Comparison of ENCODE assay signal across 8 mouse cellular contexts in the genomic region with DNA sequence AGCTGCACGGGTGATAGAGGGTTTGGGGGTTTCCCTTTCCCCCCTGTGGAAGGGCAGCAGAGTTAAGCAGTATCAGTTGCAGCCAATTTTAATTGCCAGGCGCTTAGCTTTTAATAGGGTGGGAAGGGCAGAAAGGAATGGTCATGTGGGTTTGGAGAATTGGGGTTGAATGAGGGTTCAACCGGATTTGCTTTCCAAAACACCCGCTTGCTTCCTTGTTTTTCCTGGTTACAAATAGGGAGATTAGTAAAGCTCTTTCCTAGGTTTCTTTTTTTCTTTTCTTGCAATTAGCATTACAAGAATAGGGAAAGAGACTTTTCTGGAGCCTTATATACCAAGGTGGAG. TPM values are rescaled to one million over a fixed set of nuclear protein-coding genes. Genes with fewer than 3 reads are reported as not detected.
A peak's percentile ranks its signal among the peaks of the same experiment; 100 is the strongest.
DNase-seq lines count a peak whose midpoint lies in the region; ATAC-seq lines count a peak whose summit lies in the region.

No protein-coding gene starts in this region.

- WGBS in forebrain, embryonic 12.5 days: 0% methylated on average over 4 of the region's 4 CpGs
- under 1% methylated on average over 4 of the region's 4 CpGs for WGBS in limb, embryonic 15.5 days

- H3K9ac ChIP-seq in forebrain, embryonic 12.5 days: peak overlapping the region; percentile 92
- H3K9ac ChIP-seq in limb, embryonic 15.5 days: peak overlapping the region; percentile 92

- H3K4me3 ChIP-seq in forebrain, embryonic 12.5 days (replicated peaks): peak overlapping the region; percentile 76
- H3K4me3 ChIP-seq in limb, embryonic 15.5 days: peak overlapping the region; percentile 83

- DNase-seq in cerebellum, adult 8-10 months: peak; percentile 37
- DNase-seq in cerebellum, adult 11 months: no peak
- DNase-seq in 3T3-L1 (ENCODE audit: low read depth, low spot score): peak; percentile 56
- no peak for DNase-seq in spleen, postnatal 4 days (ENCODE audit: low spot score in 2 of 2)
- DNase-seq in ovary, adult 18-20 months (ENCODE audit: low spot score): no peak
- DNase-seq in cerebellum, postnatal 4 days (ENCODE audit: low spot score in 2 of 2): no peak

- H3K27ac ChIP-seq in forebrain, embryonic 12.5 days: peak overlapping the region; percentile 99
- peak overlapping the region; percentile 99 for H3K27ac ChIP-seq in limb, embryonic 15.5 days

- ATAC-seq in forebrain, embryonic 12.5 days (ENCODE audit: low FRiP score): peak; percentile 7; the same call in 1 of the 2 replicates
- ATAC-seq in limb, embryonic 15.5 days (ENCODE audit: insufficient number of reproducible peaks, low FRiP score, low TSS enrichment, low read depth): no peak

- no peaks in the 10 kb centered on the region for H3K9me3 ChIP-seq in forebrain, embryonic 12.5 days
- H3K9me3 ChIP-seq in limb, embryonic 15.5 days: no peaks in the 10 kb centered on the region

- H3K4me2 ChIP-seq in forebrain, embryonic 12.5 days: peak overlapping the region; percentile 85
- H3K4me2 ChIP-seq in limb, embryonic 15.5 days: peak overlapping the region; percentile 59

- H3K27me3 ChIP-seq in forebrain, embryonic 12.5 days: no peaks in the 10 kb centered on the region
- H3K27me3 ChIP-seq in limb, embryonic 15.5 days: no peaks in the 10 kb centered on the region

- H3K36me3 ChIP-seq in forebrain, embryonic 12.5 days (replicated peaks): peaks cover 6% of the 10 kb centered on the region; the same call in 1 of the 2 replicates
- H3K36me3 ChIP-seq in limb, embryonic 15.5 days: peaks cover 6% of the 10 kb centered on the region; the same call in 1 of the 2 replicates

- H3K4me1 ChIP-seq in forebrain, embryonic 12.5 days: peaks cover 45% of the 10 kb centered on the region
- peaks cover 32% of the 10 kb centered on the region for H3K4me1 ChIP-seq in limb, embryonic 15.5 days

RNA-seq across cellular contexts. Expression of gene Dedd, which starts 1.2 kb away (rescaled TPM):
- polyA plus RNA-seq in forebrain, embryonic 12.5 days (2016; fragmentation: Nextera tagmentation; extraction: Ambion mirVana): 48.5 and 51.0 TPM in 2 replicates
- polyA plus RNA-seq in limb, embryonic 15.5 days (2015; fragmentation: Nextera tagmentation; extraction: Ambion mirVana): 52.2 and 56.9 TPM in 2 replicates

RNA-seq across cellular contexts. Expression of gene Nit1, which starts 15.3 kb away (rescaled TPM):
- 46.4 and 48.7 TPM in 2 replicates for polyA plus RNA-seq in forebrain, embryonic 12.5 days (2016; fragmentation: Nextera tagmentation; extraction: Ambion mirVana)
- polyA plus RNA-seq in limb, embryonic 15.5 days (2015; fragmentation: Nextera tagmentation; extraction: Ambion mirVana): 38.8 and 38.9 TPM in 2 replicates

RNA-seq across cellular contexts. Expression of gene Pfdn2, which starts 15.3 kb away (rescaled TPM):
- polyA plus RNA-seq in forebrain, embryonic 12.5 days (2016; fragmentation: Nextera tagmentation; extraction: Ambion mirVana): 167 and 178 TPM in 2 replicates
- polyA plus RNA-seq in limb, embryonic 15.5 days (2015; fragmentation: Nextera tagmentation; extraction: Ambion mirVana): 93.0 and 95.1 TPM in 2 replicates

RNA-seq across cellular contexts. Expression of gene Klhdc9, which starts 30.4 kb away (rescaled TPM):
- 2.5 and 2.6 TPM in 2 replicates for polyA plus RNA-seq in forebrain, embryonic 12.5 days (2016; fragmentation: Nextera tagmentation; extraction: Ambion mirVana)
- 1.5 TPM in 2 replicates for polyA plus RNA-seq in limb, embryonic 15.5 days (2015; fragmentation: Nextera tagmentation; extraction: Ambion mirVana)

RNA-seq across cellular contexts. Expression of gene Ufc1, which starts 35.4 kb away (rescaled TPM):
- polyA plus RNA-seq in forebrain, embryonic 12.5 days (2016; fragmentation: Nextera tagmentation; extraction: Ambion mirVana): 94.8 and 98.4 TPM in 2 replicates
- polyA plus RNA-seq in limb, embryonic 15.5 days (2015; fragmentation: Nextera tagmentation; extraction: Ambion mirVana): 113 and 116 TPM in 2 replicates

Comparison
In these comparisons a context has a peak if more than half of its experiments do, and no peak if none do; other contexts are left out.
1. DNase-seq: peak in cerebellum, adult 8-10 months (single experiment) and 3T3-L1 (single experiment); none in cerebellum, adult 11 months (single experiment), spleen, postnatal 4 days (0 of 2), ovary, adult 18-20 months (single experiment) and cerebellum, postnatal 4 days (0 of 2).